Mouse (Mus musculus) common myeloid progenitor, adult 5-6 weeks (primary cell): ENCODE measurements at regions not wholly inside any gene's neighbourhood (a gene's known extent, or its start where the extent isn't known, plus 50 kb on each side); places are given as distances from the start of the nearest gene placed in this dataset.

Source experiments
- ATAC-seq: replicated peaks from 2 replicates; pipeline ENCODE4 v1.8.0; 2016; ENCODE audit warnings: low read depth, mild to moderate bottlenecking, moderate TSS enrichment, inconsistent platforms; ENCODE audit not compliant: poor library complexity, severe bottlenecking

DNA sequence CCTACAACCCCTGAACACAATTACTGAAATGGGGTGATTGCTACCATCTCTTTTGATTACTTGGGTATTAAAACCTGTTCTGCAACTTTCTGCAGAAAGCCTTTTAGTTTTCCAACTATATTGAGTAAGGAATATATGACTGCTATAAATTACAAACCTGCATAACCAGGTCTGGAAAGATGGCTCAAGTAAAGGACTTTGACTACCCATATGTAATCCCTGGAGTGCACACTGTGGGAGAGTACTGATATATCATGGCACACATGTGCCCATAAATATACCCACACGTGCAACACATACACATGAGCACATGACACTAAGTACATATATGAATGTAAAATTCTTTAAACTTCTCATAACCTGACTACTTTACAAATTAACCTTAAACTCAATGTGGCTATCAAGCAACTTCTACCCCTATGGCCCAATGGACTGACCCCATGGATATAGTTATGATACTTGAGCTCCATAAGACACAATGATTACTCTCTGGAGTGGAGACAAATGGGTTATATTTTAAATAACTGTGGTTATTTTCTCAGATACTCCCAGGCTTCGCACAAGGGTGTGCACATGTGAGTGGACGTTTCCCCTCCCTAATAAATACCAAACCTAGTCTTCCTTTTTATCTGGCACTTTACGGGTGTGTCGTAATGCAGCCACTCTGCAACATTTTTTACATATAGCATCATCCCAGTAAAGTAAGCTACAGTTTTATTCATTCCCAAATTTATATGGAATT, 717.1 kb upstream of the 4930412O13Rik start:
- ATAC-seq: no peak

GRCm38 (mm10) chr2:9182127-9182526, 698.9 kb upstream of the 4930412O13Rik start:
- ATAC-seq: no peak

GRCm38 (mm10) chr2:9184243-9184642, 696.8 kb upstream of the 4930412O13Rik start:
- ATAC-seq: 0 out of 2 replicates have a peak, but pooled peaks have one; percentile 32

DNA sequence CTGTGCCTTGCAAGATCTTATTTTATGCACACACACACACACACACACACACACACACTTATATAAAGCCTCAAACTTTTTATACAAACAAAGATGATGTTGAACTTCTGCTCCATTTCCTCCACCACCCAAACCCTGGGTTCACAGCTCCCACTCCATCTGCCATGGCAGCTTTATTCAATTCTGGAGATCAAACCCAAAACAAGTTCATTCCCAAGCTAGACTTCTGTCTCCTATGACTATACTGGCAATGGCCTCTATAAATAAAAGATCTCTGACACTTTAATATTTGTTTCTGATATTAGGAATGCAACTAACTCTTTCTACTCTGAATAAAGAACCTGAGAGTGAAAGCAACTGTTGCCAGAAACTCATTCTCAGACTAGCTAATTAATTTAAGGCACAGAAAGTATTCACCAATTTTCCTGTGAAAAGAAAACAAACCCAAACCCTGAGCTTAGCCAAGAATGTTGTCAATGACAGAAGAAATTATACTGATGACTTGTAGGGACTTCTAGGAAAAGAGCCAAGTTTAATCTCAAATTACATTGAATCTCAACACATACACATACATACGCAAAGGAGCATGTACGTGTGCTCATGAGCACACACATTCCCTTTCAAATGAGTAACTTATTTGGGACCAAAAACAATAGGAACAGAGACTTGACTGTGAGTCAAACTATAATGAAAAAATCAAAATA, 695.1 kb upstream of the 4930412O13Rik start:
- no peak for ATAC-seq

DNA sequence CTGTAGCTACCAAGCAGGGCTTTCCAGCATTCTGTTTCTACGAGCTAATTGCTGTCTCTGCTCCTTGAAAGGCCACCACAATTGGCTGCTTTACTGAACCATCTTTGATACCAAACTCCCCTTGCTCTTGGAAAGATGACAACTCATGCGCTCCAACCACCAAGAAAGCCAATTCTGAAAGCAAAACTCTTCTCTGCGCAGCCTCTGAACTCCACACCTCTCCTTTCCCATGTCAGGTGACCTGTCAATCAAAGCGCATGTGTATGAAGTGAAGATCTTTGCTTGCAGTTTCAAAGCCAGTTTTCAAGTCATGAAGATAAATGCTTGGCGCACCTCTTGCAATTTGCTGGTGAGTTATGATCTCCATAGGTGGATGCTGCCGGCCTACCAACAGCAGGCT, 687.9 kb upstream of the 4930412O13Rik start:
- ATAC-seq: no peak

GRCm38 (mm10) chr2:9197025-9197424, 684.0 kb upstream of the 4930412O13Rik start:
- no peak for ATAC-seq

- ATAC-seq: no peak
Observed at GRCm38 (mm10) chr2:9207963-9208362, 673.1 kb upstream of the 4930412O13Rik start.
